Mouse (Mus musculus): ENCODE results near the gene Clec2i.
A peak's percentile ranks its signal among the peaks of the same experiment; 100 is the strongest.
"Not testable (repeated sequence)": the region's sequence is repeated elsewhere in the genome, so short reads cannot be mapped to it uniquely, and the experiment has no call there.

Gene Clec2i

GRCm38 (mm10) chr6:128855477-128855876 lies 31.9 kb upstream of the Clec2i start:
- DNase-seq: no peak

GRCm38 (mm10) chr6:128856250-128856649 lies 31.1 kb upstream of the Clec2i start:
- peak; percentile 86 to 90 for DNase-seq

GRCm38 (mm10) chr6:128857976-128858375 lies 29.4 kb upstream of the Clec2i start:
- DNase-seq: no peak

- DNase-seq: no peak
These were observed 18.5 kb upstream of the Clec2i start for GRCm38 (mm10) chr6:128868861-128869260.

GRCm38 (mm10) chr6:128871910-128872610 lies 15.3 kb upstream of the Clec2i start:
- DNase-seq: no peak

- DNase-seq: no peak
These were observed 1.4 kb downstream of the Clec2i start for GRCm38 (mm10) chr6:128888834-128889233.

GRCm38 (mm10) chr6:128890948-128891355 lies 3.6 kb downstream of the Clec2i start, which contains the start of gene BC035044:
TSS of gene BC035044 (minus strand) at chr6:128891126.
- DNase-seq: no peak

GRCm38 (mm10) chr6:128895404-128896001 lies 8.1 kb downstream of the Clec2i start:
- no peak for DNase-seq

- DNase-seq: no peak
These were observed 12.7 kb downstream of the Clec2i start for GRCm38 (mm10) chr6:128900044-128900443.

- not testable (repeated sequence) for DNase-seq
These were observed 13.6 kb downstream of the Clec2i start for GRCm38 (mm10) chr6:128900796-128901552.

GRCm38 (mm10) chr6:128913598-128914254 lies 26.3 kb downstream of the Clec2i start:
- no peak for DNase-seq

- DNase-seq: no peak
These were observed 29.9 kb downstream of the Clec2i start for GRCm38 (mm10) chr6:128917322-128917721.

GRCm38 (mm10) chr6:128933050-128933449 lies 45.7 kb downstream of the Clec2i start:
- no peak for DNase-seq

- not testable (repeated sequence) for DNase-seq
These were observed 46.7 kb downstream of the Clec2i start, which contains the start of gene Clec2g for GRCm38 (mm10) chr6:128934081-128934480. TSS of gene Clec2g (plus strand) at chr6:128934381.

- DNase-seq: not testable (repeated sequence)
These were observed 48.7 kb downstream of the Clec2i start for GRCm38 (mm10) chr6:128935889-128936665.

- no peak for DNase-seq
These were observed 54.4 kb downstream of the Clec2i start for GRCm38 (mm10) chr6:128941646-128942421.

- DNase-seq: no peak
These were observed 58.2 kb downstream of the Clec2i start for GRCm38 (mm10) chr6:128945564-128945963.
